Mouse (Mus musculus) stomach, postnatal 0 days (tissue): Measurements from ENCODE around the gene Eif4g3. TPM values are rescaled to one million over a fixed set of nuclear protein-coding genes. Genes with fewer than 3 reads are reported as not detected.
"Not testable (repeated sequence)": the region's sequence is repeated elsewhere in the genome, so short reads cannot be mapped to it uniquely, and the experiment has no call there.

ENCODE experiments used
- ATAC-seq: fragments of 200-750 bp; cut with Nextera tagmentation; 2 replicates; pipeline ENCODE4 v1.8.0; 2017; ENCODE audit not compliant: low FRiP score, low TSS enrichment
- DNase-seq: peaks from one replicate; pipeline ENCODE4 v3.0.0-alpha.2; 2016; ENCODE audit warnings: low spot score
- H3K27ac ChIP-seq: fragments of 300-500 bp; sonication (generic); replicated peaks from 2 replicates; pipeline ENCODE4 v1.5.1; 2014; ENCODE audit warnings: mild to moderate bottlenecking, control low read depth
- H3K27me3 ChIP-seq: fragments of 300-500 bp; sonication (generic); 2 replicates; pipeline ENCODE4 v1.6.1; 2014; ENCODE audit warnings: low read length; ENCODE audit not compliant: control insufficient read depth, insufficient read depth
- H3K36me3 ChIP-seq: fragments of 300-500 bp; sonication (generic); 2 replicates; pipeline ENCODE4 v1.6.1; 2014; ENCODE audit warnings: low read length, mixed read lengths; ENCODE audit not compliant: control insufficient read depth, insufficient read depth
- H3K4me1 ChIP-seq: fragments of 300-500 bp; sonication (generic); replicated peaks from 2 replicates; pipeline ENCODE4 v1.6.1; 2014; ENCODE audit warnings: antibody characterized with exemption; ENCODE audit not compliant: control insufficient read depth, insufficient read depth
- H3K4me2 ChIP-seq: fragments of 300-500 bp; sonication (generic); replicated peaks from 2 replicates; pipeline ENCODE4 v1.6.1; 2014; ENCODE audit warnings: low read depth, mild to moderate bottlenecking, control low read depth, moderate library complexity
- H3K4me3 ChIP-seq: fragments of 300-500 bp; sonication (generic); 2 replicates; pipeline ENCODE4 v1.5.1; 2014; ENCODE audit warnings: low read depth, low read length, control low read depth
- H3K9ac ChIP-seq: fragments of 300-500 bp; sonication (generic); 2 replicates; pipeline ENCODE4 v1.6.1; 2014; ENCODE audit warnings: mild to moderate bottlenecking, low read length, control low read depth, mixed read lengths
- H3K9me3 ChIP-seq: fragments of 300-500 bp; sonication (generic); 2 replicates; pipeline ENCODE4 v1.6.1; 2016; ENCODE audit warnings: low read length; ENCODE audit not compliant: control insufficient read depth
- CTCF ChIP-seq: IDR thresholded peaks from 2 replicates; pipeline ENCODE4 v1.5.1; 2016; ENCODE audit warnings: antibody characterized with exemption, low read depth, mild to moderate bottlenecking, moderate library complexity
- EP300 ChIP-seq: optimal IDR thresholded peaks from 2 replicates; pipeline ENCODE3; 2016; ENCODE audit warnings: antibody characterized with exemption
- WGBS: fragments of 180-500 bp; shearing (Covaris S2); extraction: QIAGEN DNeasy Blood & Tissue Kit; methylation state at CpG from one replicate; pipeline ENCODE4 v1.1.7; 2014; 5-methylcytosine and 5-hydroxymethylcytosine counted together
- polyA plus RNA-seq: library from polyadenylated mRNA; unstranded; fragments of >200 nt; fragmentation: Nextera tagmentation; extraction: Ambion mirVana; gene quantifications from 2 replicates; pipeline ENCODE4 v1.2.1, GENCODE M21; 2015

Gene Eif4g3
- polyA plus RNA-seq, 1 experiment from 2014 or later, result 11.4 TPM

DNA sequence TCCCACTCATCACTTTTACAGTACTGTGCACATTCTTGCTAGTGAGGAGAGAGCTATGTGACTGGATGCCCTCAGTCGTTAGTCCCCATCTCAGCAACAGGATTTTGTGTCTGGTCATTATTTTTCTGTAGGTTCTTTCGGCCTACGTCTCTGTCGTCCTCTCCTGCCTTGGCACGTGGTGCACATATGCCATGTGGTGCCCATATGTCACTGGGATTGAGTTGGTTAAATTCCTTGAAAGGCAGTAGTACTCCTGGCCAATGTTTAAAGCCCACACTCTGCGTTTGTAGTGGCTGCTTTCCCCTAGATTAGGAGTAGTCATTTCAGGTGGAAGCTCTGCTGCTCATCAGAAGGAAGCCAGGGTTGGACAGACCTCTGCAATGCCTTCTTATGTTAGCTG, 56.7 kb downstream of the Eif4g3 start:
- H3K27ac ChIP-seq, result no peak overlapping the region
- no peak overlapping the region for H3K4me2 ChIP-seq
- H3K4me3 ChIP-seq, result no peak overlapping the region
- 65% methylated on average over 6 of the region's 6 CpGs for WGBS
- H3K4me1 ChIP-seq, result no peaks in the 10 kb centered on the region
- H3K9me3 ChIP-seq, result no peaks in the 10 kb centered on the region
- DNase-seq (no peak), ATAC-seq (no peak)
- H3K36me3 ChIP-seq, result peaks cover 7% of the 10 kb centered on the region
- H3K9ac ChIP-seq, result no peak overlapping the region
- TF ChIP-seq EP300 (no peak), CTCF (no peak)
- H3K27me3 ChIP-seq, result no peaks in the 10 kb centered on the region

DNA sequence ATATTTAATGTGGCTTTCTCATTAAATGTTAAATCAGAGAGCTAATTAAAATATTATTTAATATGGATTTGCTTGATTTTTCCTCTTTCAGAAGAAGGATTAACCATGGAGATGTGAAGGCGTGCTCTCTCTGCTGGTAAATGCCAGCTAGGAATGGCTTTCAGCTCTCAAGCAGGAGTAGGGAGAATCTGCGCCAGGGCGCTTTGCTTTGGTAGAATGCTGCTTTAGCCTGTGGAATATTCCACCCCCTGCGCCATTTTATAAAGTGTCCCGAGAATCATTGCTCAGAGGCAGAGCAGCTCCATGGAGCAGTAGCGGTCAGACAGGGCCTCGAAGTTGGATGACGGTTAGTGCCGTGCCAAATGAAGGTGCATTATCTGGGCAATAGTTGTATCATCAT, 58.7 kb downstream of the Eif4g3 start:
- no peak for ATAC-seq
- TF ChIP-seq EP300 (no peak), CTCF (no peak)
- 95% methylated on average over 9 of the region's 9 CpGs for WGBS

DNA sequence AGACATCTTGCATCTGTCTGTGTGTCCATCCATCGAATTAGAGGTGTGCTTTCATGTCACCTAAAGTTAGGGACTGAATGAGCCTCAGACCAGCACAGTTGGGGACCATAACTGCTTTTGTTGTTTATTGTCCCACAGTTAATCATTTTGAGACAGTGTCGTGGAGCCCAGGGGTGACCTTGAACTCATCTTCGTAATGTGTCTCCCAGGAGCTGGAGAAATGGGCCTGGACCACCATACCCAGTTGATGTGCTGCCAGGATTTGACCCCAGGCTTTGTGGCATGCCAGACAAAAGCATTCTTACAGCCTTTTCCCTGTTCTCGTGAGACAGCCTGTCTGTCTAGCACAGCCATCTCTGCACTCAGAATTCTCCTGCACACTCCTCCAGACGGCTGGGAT, 63.8 kb downstream of the Eif4g3 start:
- Histone ChIP-seq H3K27ac (no peak overlapping the region), H3K36me3 (no peaks in the 10 kb centered on the region; the same call in 1 of the 2 replicates), H3K27me3 (no peaks in the 10 kb centered on the region), H3K4me2 (no peak overlapping the region), H3K4me3 (no peak overlapping the region), H3K4me1 (no peaks in the 10 kb centered on the region), H3K9ac (no peak overlapping the region), H3K9me3 (no peaks in the 10 kb centered on the region)
- no peak for ATAC-seq
- WGBS, result 79% methylated on average over 5 of the region's 5 CpGs
- DNase-seq, result no peak
- TF ChIP-seq EP300 (no peak), CTCF (no peak)

More for the DNA sequence above, 58.7 kb downstream of the Eif4g3 start:
- H3K9me3 ChIP-seq, result no peaks in the 10 kb centered on the region
- no peak for DNase-seq
- no peak overlapping the region for H3K4me3 ChIP-seq
- no peak overlapping the region for H3K4me2 ChIP-seq
- no peaks in the 10 kb centered on the region for H3K36me3 ChIP-seq
- H3K4me1 ChIP-seq, result no peaks in the 10 kb centered on the region
- H3K27ac ChIP-seq, result no peak overlapping the region
- H3K27me3 ChIP-seq, result no peaks in the 10 kb centered on the region
- H3K9ac ChIP-seq, result no peak overlapping the region

DNA sequence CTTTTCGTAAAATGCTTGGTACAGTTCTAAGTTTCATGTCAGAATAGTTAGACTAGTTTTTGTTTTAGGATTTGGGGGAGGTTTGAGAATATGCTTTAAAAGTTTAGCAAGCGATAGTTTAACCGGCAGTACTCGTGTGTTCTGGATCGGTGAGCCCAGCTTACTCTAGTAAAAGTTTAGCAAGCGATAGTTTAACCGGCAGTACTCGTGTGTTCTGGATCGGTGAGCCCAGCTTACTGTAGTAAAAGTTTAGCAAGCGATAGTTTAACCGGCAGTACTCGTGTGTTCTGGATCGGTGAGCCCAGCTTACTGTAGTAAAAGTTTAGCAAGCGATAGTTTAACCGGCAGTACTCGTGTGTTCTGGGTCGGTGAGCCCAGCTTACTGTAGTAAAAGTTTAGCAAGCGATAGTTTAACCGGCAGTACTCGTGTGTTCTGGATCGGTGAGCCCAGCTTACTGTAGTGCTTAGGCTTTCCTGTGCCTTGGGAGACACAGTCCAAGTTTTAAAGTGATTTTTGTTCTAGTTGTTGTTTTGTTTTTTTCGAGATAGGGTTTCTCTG, 64.5 kb downstream of the Eif4g3 start:
- DNase-seq, H3K4me1 ChIP-seq, H3K9me3 ChIP-seq, H3K9ac ChIP-seq, H3K36me3 ChIP-seq, H3K4me3 ChIP-seq, H3K27me3 ChIP-seq, ATAC-seq, H3K27ac ChIP-seq, H3K4me2 ChIP-seq: not testable (repeated sequence)
- WGBS, result 95% methylated on average over 22 of the region's 22 CpGs

DNA sequence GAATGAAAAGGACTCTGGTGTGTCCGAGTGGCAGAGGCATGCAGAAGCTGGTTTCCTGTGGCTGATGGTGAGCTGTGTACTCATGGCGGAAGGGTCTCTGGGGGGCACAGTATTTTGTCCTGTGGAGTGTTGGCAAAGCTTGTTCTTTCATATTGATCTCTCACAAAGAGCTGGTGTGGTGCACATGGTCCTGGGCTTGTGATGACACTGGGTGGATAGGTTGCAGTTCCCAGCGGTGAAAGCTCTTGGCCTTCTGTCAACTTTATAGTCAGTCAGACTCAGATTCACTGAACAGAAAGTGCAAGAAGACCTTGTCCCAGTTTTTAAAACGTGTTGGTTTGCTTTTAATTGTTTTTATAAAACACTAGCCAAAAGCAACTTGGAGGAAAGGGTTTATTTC, 68.3 kb downstream of the Eif4g3 start:
- no peak overlapping the region for H3K27ac ChIP-seq

DNA sequence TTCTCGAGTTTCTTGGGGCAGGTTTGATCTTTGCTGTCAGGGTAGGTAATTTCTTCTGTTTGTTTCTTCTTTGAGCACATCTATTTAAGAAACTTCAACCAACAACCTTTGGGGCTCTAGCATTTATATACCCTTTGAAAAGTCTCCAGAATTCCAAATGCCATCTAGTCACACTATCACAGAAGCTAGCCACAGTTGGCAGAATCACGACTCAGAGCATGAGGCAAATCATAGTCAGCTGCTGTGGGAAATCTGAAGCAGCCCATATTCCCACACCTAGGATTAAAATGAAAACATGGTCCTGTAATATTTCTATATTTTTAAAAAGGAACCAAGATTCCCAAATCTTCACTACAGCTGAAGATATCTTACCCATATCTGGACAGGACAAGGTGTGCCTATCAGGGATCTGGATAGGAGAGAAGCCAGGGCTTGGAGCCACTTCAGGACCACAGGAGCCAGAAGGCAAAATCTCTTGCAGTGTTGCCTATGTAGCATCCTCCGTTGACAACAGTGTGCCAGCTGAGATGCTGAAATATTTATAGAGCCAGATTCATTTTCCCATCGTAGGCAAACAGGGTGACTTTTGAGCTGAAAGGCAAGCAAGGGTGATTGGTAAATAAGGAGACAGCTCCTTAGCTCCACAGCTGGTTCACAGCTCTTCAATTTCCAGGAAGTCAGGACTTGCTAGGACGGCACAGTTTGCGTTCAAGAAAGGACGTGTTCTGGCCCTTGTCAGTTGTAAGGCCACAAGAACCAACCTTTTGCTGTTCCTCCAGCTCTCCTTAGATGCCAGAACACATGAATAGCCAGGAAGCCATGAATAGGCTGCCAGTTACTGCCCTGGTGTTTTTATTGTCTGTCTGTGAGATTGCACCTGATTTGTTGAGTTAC, 70.8 kb downstream of the Eif4g3 start:
- Histone ChIP-seq H3K36me3 (no peaks in the 10 kb centered on the region), H3K4me3 (no peak overlapping the region), H3K9me3 (no peaks in the 10 kb centered on the region), H3K27me3 (no peaks in the 10 kb centered on the region), H3K4me2 (no peak overlapping the region), H3K27ac (no peak overlapping the region), H3K4me1 (no peaks in the 10 kb centered on the region), H3K9ac (no peak overlapping the region)
- DNase-seq, result no peak
- WGBS, result 68% methylated on average over 7 of the region's 7 CpGs
- TF ChIP-seq EP300 (no peak), CTCF (no peak)
- ATAC-seq, result no peak

More for the DNA sequence above, 68.3 kb downstream of the Eif4g3 start:
- Histone ChIP-seq H3K4me3 (no peak overlapping the region), H3K9ac (no peak overlapping the region), H3K4me1 (no peaks in the 10 kb centered on the region), H3K9me3 (no peaks in the 10 kb centered on the region), H3K36me3 (no peaks in the 10 kb centered on the region; the same call in 1 of the 2 replicates), H3K4me2 (no peak overlapping the region), H3K27me3 (no peaks in the 10 kb centered on the region)
- DNase-seq, result no peak
- 63% methylated on average over 4 of the region's 4 CpGs for WGBS
- TF ChIP-seq EP300 (no peak), CTCF (no peak)
- no peak for ATAC-seq
